Mouse (Mus musculus) kidney, adult 9 months (tissue): ENCODE results near the gene Cmtm4.

Experiments used
- DNase-seq: peaks from one replicate; pipeline ENCODE4 v3.0.0; 2022

The Cmtm4 gene

DNA sequence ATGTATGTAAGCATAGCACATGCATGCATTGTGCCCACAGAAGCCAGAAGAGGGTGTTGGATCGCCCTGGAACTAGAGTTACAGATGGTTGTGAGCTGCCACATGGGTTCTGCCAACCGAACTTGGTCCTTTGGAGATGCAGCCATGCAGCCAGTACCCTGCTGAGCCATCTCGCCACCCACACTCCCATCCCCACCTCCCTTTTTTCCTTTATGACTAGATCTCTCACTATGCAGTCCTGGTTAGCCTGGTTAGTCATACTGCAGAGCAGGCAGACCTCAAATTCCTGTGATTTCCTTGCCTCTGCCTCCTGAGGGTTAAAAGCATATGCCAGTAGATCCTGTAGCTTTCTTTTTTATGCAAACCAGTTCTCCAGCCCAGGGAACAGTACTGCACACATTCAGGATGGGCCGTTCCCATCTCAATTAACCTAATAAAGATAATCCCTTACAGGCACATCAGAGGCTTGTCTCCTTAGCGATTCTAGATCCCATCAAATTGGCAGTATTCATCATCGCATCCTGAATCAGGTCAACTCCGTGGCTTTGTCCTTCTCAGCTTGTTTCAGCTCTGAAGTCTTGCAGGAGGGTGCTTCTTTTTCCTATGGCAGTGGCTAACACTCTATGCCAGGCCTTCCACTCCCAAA lies 15.1 kb upstream of the Cmtm4 start:
- no peak for DNase-seq

DNA sequence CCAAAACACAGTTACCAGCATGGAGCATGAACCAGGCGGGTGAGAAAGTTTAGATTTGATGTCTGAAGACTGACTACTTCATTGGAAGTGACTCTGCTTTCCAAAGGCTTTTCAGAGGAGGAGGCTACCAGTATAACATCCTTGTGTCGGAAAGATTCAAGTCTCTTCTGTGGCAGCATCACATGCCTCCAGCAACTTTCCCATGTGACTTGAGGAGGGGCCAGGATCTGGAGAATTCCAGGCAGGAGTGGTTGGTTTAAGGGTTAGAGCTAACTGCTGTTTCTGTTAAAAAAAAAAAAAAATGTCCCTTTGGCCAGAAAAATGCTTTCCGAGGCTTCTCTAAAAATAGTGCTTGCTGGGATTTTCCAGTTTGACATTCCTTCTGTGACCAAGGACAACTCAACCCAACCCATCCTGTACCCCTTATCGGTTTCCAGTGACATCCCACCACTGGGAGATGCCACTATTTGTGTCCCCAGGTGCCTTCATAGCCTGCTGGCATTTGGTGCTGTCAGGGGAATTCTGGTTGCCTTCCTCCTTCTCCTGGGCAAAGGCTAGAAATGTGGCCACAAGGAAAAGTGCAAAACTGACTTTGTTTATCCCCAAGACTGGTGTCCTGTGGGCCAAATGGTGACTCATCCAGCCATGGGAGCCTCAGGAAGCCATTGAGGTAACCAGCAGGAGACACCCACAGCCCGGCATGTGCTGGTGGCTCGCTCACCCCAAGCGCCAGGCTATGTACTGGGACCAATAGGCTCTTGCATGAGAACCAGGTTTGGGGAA lies 12.9 kb upstream of the Cmtm4 start:
- peak; percentile 34 for DNase-seq

DNA sequence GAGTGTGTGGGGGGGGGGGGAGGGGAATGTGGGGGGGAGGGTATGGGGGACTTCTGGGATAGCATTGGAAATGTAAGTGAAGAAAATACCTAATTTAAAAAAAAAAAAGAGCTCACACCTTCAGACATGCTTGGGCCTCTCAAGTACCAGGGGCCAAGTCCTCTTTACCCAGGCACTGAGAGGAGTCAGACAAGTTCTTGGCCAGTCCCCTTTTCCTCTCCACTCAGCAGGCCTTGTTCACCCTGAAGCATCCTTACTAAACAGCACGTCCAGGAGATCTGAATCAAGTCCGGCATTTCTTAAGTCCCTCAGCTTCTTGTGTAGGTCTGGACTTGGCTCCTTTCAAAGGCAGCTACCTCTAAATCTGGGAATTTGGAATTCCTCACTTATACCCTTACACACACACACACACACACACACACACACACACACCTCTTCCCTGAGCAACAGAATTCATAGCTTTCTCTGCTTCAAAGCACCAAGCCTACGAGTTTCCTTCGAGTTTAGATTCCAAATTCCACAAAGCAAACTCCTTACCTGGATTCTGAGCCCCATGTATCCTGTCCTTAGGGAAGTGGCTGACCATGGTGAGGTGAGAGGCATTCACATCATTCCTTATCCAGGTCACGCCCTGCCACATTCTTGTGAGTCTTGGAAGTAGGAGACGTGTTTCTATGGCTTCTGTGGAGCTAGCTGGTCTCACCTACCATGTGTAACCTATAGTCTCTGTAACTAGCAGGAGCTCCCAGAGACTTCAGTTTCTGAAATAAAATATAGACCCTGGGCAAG lies 10.9 kb upstream of the Cmtm4 start:
- DNase-seq = no peak

DNA sequence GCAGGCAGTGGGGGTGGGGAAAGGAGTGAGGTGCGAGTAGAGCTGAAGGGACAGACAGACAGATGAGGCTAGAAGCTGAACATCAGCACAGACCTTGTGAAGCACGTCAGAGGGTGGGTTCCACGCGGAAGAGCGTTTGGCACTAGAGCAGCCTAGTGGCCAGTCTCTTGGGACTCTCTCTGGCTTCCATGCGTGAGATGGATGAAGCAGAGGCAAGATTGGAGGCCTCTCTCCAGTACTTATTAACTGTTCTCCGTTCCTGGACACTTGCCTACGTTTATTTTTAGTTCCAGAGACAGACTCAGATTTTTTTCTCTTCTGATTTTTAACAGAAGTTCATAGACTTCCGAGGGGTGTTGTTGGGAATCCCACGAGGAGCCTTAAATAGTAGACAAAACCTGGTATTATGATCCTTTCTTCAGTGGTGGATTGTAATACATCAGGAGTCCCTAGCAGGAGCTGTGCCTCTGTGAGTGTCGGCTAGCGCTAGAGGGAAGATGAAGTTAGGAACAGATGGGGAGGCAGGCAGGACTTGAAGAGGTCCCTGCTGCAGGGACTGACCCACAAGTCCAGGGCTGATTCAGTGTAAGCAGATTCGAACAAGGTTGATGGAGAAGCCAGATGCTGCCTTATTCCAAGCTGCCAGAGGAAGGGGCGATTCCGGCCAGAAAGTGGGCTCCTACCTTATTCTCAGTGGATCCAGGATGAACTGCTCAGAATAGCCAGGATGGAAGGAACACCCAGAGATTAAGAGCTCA lies 10.0 kb upstream of the Cmtm4 start:
- DNase-seq = peak; percentile 72

DNA sequence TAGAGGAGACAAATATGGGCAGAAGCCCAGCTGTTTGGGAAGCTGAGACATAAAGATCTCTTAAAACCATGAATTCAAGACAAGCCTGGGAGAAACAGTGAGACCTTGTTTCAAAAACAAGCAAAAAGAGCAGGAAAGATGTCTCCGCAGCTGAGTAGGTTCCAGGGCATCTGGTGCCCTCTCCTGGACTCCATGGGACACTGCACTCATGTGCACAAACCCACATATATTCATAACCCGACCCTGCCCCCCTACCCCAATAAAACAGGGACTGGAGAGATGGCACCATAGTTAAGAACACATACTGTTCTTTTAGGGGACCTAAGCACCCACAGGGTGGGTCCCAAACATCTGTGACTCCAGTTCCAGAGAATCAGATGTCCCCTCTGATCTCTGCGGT lies 8.0 kb upstream of the Cmtm4 start:
- DNase-seq = peak; percentile 48

DNA sequence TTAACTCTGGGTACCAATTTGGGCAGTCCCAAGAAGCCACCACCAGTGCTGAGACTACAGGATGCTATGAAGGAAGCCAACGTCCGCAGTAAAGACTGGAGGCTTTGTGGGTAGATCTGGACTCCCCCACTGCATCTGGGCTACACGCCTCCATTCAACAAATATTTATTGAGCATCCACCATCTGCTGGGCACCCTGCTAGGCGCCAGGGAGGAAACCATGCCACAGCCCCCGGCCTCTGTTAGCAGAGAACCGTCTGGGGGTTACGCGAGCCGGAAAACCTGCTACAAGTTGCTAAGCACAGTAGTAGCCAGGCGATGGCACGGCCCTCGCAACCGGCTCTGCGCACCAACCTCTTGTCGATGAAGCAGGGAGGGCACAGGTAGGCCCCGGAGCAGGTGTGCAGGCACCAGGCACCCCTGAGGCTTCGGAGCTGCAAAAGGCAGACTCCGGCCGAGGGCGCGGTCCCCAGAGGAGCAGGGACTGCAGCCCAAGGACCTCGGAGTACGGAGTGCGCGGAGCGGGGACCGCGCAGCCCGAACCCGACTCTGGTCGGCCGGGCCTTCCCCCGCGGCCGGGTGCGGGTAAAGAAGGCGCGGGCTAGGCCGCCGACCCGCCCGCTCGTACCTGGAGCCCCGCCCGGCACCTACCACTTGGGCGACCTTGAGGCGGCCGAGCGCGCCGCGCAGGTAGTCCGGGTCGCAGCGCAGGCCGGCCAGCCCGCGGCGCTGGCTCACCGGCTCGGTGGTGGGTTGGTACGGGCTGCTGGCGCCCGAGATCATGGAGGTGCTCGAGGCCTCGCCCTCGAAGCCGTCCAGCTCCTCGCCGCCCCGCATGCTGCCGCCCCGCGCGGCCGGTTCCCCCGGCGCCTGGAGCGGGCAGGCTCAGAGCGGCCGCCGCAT lies 555 bp downstream of the Cmtm4 start:
- DNase-seq = peak; percentile 60

DNA sequence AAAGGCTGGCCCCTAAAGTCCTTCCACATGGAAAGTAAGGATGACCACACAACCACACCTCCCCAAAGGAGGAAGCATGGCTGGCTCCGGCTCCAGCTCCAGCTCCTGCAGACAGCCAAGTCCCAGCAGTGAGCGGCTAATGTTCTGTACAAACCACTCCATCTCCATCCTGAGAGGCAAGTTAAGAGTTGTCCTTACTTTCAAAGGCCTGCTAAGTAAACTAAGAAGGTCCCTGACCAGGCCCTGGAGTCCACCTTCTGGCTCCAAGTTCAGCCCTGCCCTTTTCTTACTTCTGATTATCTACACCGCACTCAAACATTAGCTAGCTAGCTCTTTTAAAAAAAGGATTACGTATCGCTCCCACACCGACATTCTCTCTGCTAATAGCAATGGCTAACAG lies 1.8 kb downstream of the Cmtm4 start:
- DNase-seq = no peak

DNA sequence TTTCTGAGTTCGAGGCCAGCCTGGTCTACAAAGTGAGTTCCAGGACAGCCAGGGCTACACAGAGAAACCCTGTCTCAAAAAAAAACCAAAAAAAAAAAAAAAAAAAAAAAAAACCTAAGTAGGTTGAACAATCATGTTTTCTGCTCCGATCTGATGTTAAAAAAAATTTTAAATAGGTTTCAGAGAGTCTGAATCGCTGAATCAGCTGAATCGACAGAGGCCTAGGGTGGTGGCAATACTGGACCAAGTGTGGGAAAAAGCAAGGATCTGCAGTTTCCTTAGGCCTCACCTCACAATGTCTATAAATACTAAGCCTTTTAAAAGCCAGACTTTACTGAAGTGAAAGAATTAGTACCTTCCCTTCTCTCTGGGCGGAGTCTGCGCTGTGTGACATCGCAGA lies 2.5 kb downstream of the Cmtm4 start:
- no peak for DNase-seq

DNA sequence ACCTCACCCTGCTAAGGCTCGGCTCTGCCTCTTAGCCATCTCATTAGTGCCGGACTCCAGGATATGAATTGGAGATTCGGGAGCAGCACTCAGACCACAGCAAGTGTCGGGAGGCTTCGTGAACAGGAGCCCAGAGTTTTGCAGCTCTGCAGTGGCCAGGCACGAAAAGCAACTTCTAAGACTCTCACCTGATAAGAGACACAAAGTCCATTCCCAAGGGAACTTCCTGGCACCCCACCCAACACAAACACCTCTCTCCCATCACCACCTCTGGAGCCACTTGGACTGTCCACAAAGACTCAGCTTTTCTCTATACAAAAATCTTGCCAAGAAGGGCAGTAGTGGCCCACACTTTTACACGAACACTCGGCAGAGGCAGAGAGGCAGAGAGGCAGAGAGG lies 5.4 kb downstream of the Cmtm4 start:
- no peak for DNase-seq

DNA sequence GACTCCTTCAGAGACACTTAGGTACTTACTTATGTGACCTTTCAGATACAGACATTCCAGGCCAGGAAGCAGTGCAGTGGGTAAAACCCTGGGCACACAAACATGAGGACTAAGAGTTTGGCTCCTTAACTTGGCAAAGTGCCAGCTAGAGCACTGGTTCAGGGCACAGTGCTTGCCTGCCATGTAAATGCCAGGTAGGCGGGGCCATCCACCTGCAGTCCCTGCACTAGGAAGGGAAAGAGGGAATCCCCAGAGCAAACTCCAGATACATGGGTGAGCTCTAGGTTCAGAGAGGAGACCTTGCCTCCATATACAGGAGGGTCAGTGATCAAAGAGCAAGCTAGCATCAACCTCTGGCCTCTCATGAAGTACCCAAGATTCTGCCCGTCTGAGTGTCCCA lies 7.6 kb downstream of the Cmtm4 start:
- DNase-seq = peak; percentile 89

DNA sequence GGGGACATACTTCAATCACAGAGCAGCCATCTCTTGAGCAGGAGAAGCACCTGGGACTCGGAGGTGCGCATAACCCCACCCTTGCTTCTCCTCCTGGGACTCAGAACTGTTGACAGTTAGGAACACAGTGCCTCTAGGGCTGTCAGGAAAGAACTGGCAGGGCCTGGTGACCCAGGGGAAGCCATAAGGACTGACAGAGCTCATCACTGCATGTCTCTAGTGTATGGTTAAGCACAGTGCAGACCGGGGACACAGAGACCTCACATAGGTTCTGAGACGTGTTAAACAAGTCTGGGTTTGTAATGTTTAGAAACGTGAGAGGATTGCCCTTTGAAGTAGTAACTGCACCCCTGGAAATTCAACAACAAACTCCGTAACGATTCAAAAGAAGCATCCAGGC lies 8.1 kb downstream of the Cmtm4 start:
- DNase-seq = no peak

DNA sequence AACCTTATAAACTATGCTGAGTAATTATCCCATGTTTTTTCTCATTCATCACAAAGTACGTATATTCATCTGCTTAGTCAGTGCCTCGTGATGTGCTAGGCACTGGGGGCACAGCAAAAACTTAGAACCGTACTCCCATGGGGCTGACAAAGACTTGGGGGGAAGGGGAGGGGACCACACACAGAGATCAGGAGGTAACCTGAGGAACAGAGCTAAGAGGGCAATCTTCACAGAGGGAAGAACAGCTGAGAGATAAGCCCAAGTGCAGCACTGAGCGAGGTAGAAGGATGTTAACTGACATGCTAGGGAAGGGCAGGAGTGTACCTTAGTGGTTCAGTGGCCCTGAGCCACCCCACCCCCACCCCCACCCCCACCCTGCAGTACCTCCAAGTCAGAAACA lies 8.9 kb downstream of the Cmtm4 start:
- DNase-seq = no peak

DNA sequence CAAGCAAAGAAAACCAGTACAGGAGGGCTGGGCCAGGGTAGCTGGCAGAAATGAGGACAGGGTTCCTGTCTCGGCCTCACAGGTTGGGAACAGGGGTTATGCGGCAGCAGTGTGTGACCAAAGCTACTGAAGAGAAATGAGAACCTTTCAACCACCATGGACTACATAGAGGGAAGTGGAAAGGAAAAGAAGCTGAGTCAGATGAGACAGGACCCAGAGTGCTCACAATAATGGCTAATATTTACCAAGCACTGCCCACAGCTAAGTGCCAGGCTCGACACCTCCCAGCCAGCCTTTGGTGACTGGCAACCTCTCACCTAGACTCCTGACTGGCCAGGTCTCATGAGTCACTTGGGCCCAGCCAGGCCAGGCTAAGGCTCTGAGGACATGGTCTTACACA lies 11.6 kb downstream of the Cmtm4 start:
- peak; percentile 94 for DNase-seq

DNA sequence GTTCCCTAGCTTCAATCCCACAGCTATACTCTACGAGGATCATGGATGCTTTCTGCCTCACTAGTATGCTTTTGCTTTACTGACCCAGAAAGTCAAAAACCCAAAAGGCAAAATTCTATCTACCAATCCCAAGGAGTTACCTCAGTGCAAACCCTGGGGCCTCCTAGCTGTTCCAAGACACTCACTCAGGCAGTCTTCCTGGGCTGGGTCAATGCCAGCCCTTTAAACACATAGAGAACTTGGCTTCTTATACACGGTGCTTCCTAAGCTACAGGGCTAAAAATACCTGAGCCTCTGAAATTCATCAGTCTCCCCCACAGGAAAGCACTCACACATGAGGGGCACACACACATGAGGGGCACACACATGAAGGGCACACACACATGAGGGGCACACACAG lies 12.3 kb downstream of the Cmtm4 start:
- peak; percentile 28 for DNase-seq

DNA sequence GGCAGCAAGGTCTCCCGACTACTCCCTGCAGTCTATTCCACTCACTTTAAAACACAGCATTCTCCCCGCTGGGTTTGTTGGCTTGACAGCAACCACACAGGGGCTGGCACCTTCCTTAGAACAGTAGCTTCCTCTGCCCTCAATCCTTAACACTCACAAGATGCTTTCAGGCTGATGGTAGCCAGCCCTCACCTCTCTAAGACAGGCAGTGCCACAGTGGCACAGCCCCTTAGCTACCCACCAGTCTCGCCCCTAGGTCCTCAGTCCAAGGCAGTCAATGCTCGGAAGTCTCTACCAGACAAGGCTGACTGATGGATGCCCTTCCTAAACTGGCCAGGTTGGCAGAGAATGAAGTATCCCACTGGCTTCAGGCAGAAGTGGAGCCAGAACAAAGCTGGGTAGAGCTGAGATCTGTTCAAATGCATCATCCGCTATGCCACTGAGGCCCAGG lies 14.6 kb downstream of the Cmtm4 start:
- no peak for DNase-seq

DNA sequence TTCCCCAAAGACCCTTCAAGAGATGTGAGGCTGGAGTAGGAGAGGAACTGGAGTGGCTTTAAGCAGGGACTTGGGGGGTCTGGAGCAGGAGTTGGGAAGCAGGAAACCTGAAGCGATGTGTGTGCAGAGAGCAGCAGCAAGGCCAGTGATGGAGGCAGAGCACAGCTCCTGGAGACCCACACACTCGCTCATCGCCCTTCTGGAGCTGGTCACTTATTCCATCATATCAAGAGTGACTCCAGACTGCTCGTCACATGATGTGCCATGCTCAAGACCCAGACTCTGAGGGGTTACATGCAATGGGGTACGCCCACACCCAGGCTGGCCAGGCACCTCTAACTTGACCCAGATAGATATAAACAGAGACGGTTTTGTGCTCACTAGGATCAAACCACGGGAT lies 15.3 kb downstream of the Cmtm4 start:
- no peak for DNase-seq

DNA sequence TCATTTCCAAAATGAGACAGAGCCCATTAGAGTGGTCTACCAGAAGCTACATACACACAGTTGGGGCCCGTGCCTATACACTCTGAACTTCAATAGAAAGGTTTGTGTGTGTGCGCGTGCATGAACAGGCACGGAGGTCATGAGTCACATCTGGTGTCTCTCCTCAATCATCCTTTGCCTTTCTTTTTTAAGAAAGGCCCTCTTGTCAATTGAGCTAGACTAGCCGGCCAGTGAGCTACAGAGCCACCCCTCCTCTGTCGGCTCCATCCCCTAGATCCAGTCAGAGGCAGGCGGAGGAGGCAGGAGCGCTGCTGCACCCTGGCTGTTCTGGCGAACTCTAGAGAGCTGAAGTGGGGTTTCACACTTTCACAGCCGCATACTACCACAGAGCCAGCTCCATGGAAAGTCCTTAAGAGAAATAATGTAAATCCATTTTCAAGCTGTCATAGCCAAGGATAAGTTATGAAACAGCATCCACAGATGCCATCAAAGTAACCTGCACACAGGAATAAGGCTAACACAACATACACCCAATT lies 16.2 kb downstream of the Cmtm4 start:
- DNase-seq = no peak

DNA sequence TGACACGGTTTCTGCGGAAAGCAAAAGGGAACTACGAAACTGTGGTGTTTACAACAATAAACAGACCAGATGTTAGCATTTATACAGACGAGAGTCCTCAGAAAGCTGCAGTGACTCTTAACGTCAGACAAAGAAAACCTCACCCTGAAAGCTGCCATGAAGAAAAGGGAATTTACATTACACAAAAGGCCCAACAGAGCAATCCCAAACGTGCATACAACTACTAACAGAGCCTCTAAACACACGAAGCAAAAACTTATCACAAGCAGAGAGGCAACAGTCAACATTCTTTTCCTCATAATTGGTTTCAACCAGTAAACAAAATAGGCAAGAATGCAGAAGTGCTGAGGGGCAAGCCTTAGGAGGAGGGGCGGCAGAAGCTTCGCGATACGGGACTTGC lies 18.9 kb downstream of the Cmtm4 start:
- DNase-seq = no peak

DNA sequence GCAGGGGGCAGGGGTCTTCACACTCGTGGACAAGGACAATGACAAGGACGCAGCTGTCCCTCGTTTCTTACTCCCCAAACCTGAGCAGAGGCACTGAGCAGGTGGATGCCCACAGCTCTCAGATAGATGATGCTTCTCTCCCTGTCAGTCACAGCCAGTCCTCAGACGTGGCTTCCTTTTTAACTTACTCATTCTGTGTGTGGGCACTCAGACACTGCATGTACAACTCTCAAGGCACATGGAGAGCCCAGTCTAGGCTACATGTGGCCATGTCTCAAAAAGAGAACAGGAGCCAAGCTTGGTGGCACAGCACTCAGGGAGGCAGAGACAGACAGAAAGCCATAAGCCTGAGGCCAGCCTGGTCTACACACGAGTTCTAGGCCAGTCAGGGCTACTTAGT lies 19.6 kb downstream of the Cmtm4 start:
- DNase-seq = no peak

DNA sequence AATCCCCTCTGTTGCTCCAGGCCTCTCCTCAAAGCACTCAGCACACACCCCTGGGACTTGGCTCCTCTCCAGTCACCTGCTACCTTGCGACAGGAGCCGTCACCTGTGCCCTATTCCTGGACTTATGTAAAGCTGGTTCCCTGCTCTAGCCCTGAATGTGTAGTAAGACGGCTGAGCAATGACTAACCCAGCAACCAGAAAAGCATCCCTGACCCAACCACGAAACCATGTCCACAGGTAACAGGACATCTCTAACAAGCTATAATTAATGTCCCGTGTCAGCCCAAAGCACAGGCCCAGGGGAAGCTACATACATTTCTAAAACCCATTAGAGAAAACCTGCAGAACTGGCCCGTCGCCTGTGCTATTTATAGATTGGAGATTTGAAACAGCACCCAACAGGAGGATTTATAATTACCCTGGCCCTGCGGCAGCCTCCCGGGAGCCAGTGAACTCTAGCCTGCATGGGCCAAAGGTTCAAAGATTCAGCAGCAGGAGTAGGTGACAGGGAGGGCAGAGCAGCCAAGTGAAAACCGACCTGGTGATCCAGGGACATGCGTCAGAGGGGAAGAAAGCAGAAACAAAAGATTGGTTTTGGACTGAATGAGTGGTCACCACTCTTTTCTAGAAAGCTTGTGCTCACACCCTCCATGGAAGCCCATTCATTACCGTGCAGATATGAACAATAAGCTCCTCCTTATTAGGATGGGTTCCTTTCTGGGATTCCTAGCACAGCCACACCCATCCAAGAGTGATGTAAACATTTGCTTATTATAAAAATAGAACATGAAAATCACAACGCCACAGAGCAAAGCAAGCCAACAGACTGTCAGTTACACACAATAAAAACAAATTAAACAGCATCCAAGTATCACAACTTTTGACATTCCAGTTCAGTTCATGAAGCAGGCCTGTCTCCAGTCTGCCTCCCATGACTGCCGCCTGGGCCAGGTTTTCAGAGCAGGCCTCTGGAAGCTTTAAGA lies 20.5 kb downstream of the Cmtm4 start:
- DNase-seq = peak; percentile 96

DNA sequence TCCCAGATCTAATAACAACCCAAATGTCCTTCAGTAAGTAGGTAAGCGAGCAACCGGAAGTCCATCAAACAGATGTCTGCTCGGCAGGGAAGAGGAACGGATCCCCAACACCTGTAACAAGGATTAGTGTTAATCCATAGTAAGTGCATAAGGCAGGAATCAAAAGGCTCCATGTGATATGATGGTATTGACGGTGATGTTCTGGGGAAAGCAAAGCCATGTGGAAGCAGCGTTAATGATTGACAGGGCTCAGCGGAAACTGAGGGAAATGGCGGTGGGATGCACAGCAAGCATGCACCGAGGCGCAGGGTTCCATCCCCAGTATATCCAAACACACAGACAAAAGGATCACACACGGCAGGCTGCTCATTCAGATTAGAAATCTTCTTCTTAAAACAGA lies 21.3 kb downstream of the Cmtm4 start:
- DNase-seq = peak; percentile 47
